Mouse (Mus musculus): Measurements from ENCODE around the gene Asah2. TPM values are rescaled to one million over a fixed set of nuclear protein-coding genes. Genes with fewer than 3 reads are reported as not detected.
A peak's percentile ranks its signal among the peaks of the same experiment; 100 is the strongest.

The Asah2 gene
- polyA plus RNA-seq, 1 experiment from 2014 or later, result 0.53 TPM

DNA sequence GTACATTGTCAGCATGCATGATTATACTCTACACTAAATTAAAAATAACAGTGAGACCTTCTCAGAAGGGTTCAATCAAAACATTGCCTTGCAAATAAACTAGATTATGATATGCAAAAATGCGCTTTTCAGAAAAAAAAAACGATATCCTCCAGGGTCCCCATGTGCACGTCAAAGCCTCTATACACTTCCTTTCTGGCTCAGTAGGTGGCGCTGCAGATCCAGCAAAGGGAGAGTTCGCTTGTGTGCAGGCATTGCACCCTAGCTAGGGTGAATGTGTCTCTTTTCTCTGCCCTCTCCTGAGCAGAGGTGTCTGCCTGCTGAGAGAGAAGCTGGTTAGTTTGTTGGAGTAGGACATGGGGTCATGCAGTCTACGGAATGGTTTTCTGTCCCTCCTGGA is 136.0 kb downstream of the Asah2 start:
- Histone ChIP-seq H3K9ac (ENCODE audit: low read length) (no peak overlapping the region), H3K9me3 (ENCODE audit: control insufficient read depth, low read length) (no peaks in the 10 kb centered on the region), H3K27ac (ENCODE audit: low read depth, low read length) (no peak overlapping the region), H3K4me2 (no peak overlapping the region), H3K36me3 (ENCODE audit: control insufficient read depth, insufficient read depth, low read length) (no peaks in the 10 kb centered on the region), H3K4me3 (ENCODE audit: low read depth, low read length) (no peak overlapping the region), H3K4me1 (ENCODE audit: control insufficient read depth, insufficient read depth, low read length) (no peaks in the 10 kb centered on the region), H3K27me3 (ENCODE audit: control insufficient read depth, insufficient read depth, low read length) (no peaks in the 10 kb centered on the region)
- 13% methylated on average over 6 of the region's 6 CpGs for WGBS
- ATAC-seq (ENCODE audit: low FRiP score), result peak; percentile 87
- peak; percentile 99 for DNase-seq (ENCODE audit: low spot score, missing footprints)

DNA sequence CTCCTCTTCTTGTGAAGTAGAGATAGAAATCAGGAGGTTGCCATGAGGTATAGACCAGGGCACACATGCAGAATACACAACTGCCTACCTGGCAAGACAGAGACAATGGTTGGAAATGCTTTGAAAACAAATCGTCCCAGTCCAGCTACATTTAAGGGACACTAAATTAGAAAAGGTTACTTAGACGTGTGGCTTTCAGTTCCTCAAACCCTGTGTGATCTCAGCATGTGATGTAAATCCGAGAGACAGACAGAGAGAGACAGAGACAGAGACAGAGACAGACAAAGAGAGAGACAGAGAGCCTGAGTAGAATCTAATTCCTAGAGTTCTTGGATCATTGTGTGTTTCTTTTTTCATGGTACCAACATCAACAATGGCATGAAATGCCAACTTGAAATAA is 136.6 kb downstream of the Asah2 start:
- no peaks in the 10 kb centered on the region for H3K9me3 ChIP-seq (ENCODE audit: control insufficient read depth, low read length)
- no peak for ATAC-seq (ENCODE audit: low FRiP score)
- H3K27me3 ChIP-seq (ENCODE audit: control insufficient read depth, insufficient read depth, low read length), result no peaks in the 10 kb centered on the region
- no peak overlapping the region for H3K27ac ChIP-seq (ENCODE audit: low read depth, low read length)
- WGBS, result 54% methylated on average over 3 of the region's 3 CpGs
- no peak overlapping the region for H3K9ac ChIP-seq (ENCODE audit: low read length)
- no peak overlapping the region for H3K4me3 ChIP-seq (ENCODE audit: low read depth, low read length)
- no peak overlapping the region for H3K4me2 ChIP-seq
- H3K4me1 ChIP-seq (ENCODE audit: control insufficient read depth, insufficient read depth, low read length), result no peaks in the 10 kb centered on the region
- DNase-seq (ENCODE audit: low spot score, missing footprints), result no peak
- H3K36me3 ChIP-seq (ENCODE audit: control insufficient read depth, insufficient read depth, low read length), result no peaks in the 10 kb centered on the region

DNA sequence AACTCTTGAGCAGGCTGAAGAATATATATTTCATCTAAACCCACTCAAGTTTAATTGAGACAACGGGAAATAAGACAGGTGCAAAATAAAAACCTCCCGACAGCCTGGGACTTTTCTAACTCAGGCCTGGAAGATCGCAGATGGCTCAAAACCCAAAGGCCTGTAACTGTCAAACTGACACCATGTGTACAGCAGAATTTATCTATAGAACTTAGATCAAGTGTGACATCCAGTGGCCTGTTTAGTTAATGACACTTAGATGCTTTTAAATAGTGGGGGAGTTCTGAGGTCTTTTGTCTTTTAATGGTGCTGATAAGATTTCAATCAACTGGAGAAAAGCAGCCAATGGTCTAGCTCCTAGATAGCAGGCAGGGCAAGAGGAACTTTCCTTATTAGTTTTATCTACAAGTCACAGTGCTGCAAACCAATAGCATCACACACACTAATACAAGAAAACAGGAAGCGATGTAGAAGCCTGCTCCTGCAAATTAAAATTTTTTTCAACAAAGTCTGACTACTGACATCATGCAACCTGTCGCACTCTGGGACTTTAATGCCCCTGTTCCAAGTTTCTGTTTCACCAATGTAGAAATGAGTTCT is 140.0 kb downstream of the Asah2 start:
- 75% methylated on average over 5 of the region's 5 CpGs for WGBS
- ATAC-seq (ENCODE audit: low FRiP score), result no peak

DNA sequence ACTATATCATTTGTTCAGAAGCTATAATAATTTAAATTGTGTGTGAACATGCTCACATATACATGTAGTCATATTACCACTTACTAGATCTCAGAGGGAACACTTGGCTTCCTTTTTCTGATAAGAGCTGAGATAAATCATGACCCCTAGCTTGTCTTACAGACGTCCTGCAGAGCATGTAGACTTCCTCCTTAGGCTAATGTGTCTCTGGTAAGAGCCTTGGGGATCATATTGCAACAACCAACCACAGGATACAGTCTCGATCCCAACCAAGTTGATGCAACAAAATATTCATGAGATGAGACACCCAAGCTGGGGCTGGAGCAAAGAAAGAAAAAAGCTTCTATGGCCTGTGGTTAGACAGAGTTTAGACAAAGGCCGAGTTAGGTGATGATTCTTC is 144.9 kb downstream of the Asah2 start:
- no peak overlapping the region for H3K9ac ChIP-seq (ENCODE audit: low read length)
- WGBS, result 71% methylated on average over 3 of the region's 3 CpGs
- no peaks in the 10 kb centered on the region for H3K4me1 ChIP-seq (ENCODE audit: control insufficient read depth, insufficient read depth, low read length)
- DNase-seq (ENCODE audit: low spot score, missing footprints) (no peak), ATAC-seq (ENCODE audit: low FRiP score) (no peak)
- no peak overlapping the region for H3K27ac ChIP-seq (ENCODE audit: low read depth, low read length)
- H3K27me3 ChIP-seq (ENCODE audit: control insufficient read depth, insufficient read depth, low read length), result no peaks in the 10 kb centered on the region
- H3K9me3 ChIP-seq (ENCODE audit: control insufficient read depth, low read length), result no peaks in the 10 kb centered on the region
- H3K36me3 ChIP-seq (ENCODE audit: control insufficient read depth, insufficient read depth, low read length), result no peaks in the 10 kb centered on the region
- H3K4me3 ChIP-seq (ENCODE audit: low read depth, low read length), result no peak overlapping the region
- no peak overlapping the region for H3K4me2 ChIP-seq

More for the DNA sequence above, 140.0 kb downstream of the Asah2 start:
- Histone ChIP-seq H3K27ac (ENCODE audit: low read depth, low read length) (no peak overlapping the region), H3K4me3 (ENCODE audit: low read depth, low read length) (no peak overlapping the region), H3K9me3 (ENCODE audit: control insufficient read depth, low read length) (no peaks in the 10 kb centered on the region), H3K9ac (ENCODE audit: low read length) (no peak overlapping the region), H3K27me3 (ENCODE audit: control insufficient read depth, insufficient read depth, low read length) (no peaks in the 10 kb centered on the region), H3K4me1 (ENCODE audit: control insufficient read depth, insufficient read depth, low read length) (no peaks in the 10 kb centered on the region), H3K36me3 (ENCODE audit: control insufficient read depth, insufficient read depth, low read length) (no peaks in the 10 kb centered on the region), H3K4me2 (no peak overlapping the region)
- no peak for DNase-seq (ENCODE audit: low spot score, missing footprints)

DNA sequence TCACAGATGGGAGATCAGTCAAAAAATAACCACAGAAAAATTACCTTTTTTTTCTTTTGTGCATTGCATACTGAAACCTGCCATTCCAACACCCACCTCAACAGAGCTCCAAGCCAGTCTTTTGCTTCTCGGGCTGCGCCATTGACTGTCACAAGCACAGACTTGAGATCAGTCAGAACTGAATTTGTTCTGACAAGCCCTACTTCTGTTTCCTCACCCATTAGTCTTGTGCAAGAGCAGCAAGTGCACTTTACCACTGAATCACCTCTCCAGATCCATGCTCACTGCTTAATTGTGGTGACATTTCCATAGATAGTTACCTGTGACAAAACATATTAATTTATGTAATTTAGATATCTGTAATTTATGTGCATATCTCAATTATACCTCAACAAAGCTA is 147.6 kb downstream of the Asah2 start:
- ATAC-seq (ENCODE audit: low FRiP score) (no peak), DNase-seq (ENCODE audit: low spot score, missing footprints) (no peak)
- no peaks in the 10 kb centered on the region for H3K27me3 ChIP-seq (ENCODE audit: control insufficient read depth, insufficient read depth, low read length)
- no peaks in the 10 kb centered on the region for H3K9me3 ChIP-seq (ENCODE audit: control insufficient read depth, low read length)
- 91% methylated on average over 2 of the region's 2 CpGs for WGBS
- H3K4me3 ChIP-seq (ENCODE audit: low read depth, low read length), result no peak overlapping the region
- no peaks in the 10 kb centered on the region for H3K36me3 ChIP-seq (ENCODE audit: control insufficient read depth, insufficient read depth, low read length)
- H3K27ac ChIP-seq (ENCODE audit: low read depth, low read length), result no peak overlapping the region
- H3K4me1 ChIP-seq (ENCODE audit: control insufficient read depth, insufficient read depth, low read length), result no peaks in the 10 kb centered on the region
- H3K9ac ChIP-seq (ENCODE audit: low read length), result no peak overlapping the region
- no peak overlapping the region for H3K4me2 ChIP-seq

DNA sequence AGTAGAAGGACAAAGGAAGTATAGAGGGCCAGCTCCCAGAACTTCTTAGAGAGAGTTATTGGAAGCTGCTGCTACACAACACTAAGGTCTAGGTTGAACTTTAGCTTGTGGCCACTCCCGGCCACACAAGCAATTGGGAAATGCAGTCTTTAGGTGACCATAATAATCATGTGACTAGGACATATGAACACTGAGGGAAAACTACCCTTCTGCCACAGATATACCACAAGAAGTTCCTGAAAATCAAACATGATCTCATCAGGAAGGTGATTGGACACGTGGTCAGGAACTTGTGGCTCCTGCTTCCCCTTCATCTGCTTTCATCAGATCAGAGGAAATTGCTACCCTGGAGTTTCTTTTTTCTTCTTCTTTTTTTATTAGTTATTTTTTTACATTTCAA is 151.7 kb downstream of the Asah2 start:
- H3K4me1 ChIP-seq (ENCODE audit: control insufficient read depth, insufficient read depth, low read length), result no peaks in the 10 kb centered on the region
- no peak overlapping the region for H3K4me2 ChIP-seq
- no peaks in the 10 kb centered on the region for H3K27me3 ChIP-seq (ENCODE audit: control insufficient read depth, insufficient read depth, low read length)
- no peak overlapping the region for H3K27ac ChIP-seq (ENCODE audit: low read depth, low read length)
- no peak for ATAC-seq (ENCODE audit: low FRiP score)
- H3K9ac ChIP-seq (ENCODE audit: low read length), result no peak overlapping the region
- H3K36me3 ChIP-seq (ENCODE audit: control insufficient read depth, insufficient read depth, low read length), result no peaks in the 10 kb centered on the region
- WGBS, result 82% methylated on average over 2 of the region's 2 CpGs
- H3K4me3 ChIP-seq (ENCODE audit: low read depth, low read length), result no peak overlapping the region
- DNase-seq (ENCODE audit: low spot score, missing footprints), result no peak
- no peaks in the 10 kb centered on the region for H3K9me3 ChIP-seq (ENCODE audit: control insufficient read depth, low read length)

DNA sequence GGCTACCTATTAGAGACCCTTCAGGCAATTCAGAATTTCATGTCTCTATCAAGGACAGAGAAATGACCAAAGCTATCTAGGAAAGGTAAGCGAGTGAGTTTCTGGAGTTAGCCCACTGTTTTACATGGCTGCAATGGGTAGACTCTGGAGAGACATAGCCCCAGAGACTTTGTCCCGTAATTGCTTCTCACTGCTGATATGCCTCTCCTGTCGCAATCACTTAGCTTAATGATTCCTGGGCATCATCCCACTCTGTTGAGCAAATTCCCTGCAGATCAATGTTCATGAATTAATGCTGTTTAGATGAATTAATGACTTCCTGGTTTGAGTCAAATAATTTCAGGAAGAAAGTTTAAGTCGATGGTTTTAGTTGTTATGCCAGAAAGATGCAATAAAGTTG is 153.3 kb downstream of the Asah2 start:
- DNase-seq (ENCODE audit: low spot score, missing footprints) (no peak), ATAC-seq (ENCODE audit: low FRiP score) (no peak)
- WGBS, result 91% methylated on average over 4 of the region's 4 CpGs
- H3K27ac ChIP-seq (ENCODE audit: low read depth, low read length), result no peak overlapping the region
- H3K9ac ChIP-seq (ENCODE audit: low read length), result no peak overlapping the region
- H3K4me2 ChIP-seq, result no peak overlapping the region
- H3K4me3 ChIP-seq (ENCODE audit: low read depth, low read length), result no peak overlapping the region
- no peaks in the 10 kb centered on the region for H3K27me3 ChIP-seq (ENCODE audit: control insufficient read depth, insufficient read depth, low read length)
- H3K9me3 ChIP-seq (ENCODE audit: control insufficient read depth, low read length), result no peaks in the 10 kb centered on the region
- H3K36me3 ChIP-seq (ENCODE audit: control insufficient read depth, insufficient read depth, low read length), result no peaks in the 10 kb centered on the region
- no peaks in the 10 kb centered on the region for H3K4me1 ChIP-seq (ENCODE audit: control insufficient read depth, insufficient read depth, low read length)

DNA sequence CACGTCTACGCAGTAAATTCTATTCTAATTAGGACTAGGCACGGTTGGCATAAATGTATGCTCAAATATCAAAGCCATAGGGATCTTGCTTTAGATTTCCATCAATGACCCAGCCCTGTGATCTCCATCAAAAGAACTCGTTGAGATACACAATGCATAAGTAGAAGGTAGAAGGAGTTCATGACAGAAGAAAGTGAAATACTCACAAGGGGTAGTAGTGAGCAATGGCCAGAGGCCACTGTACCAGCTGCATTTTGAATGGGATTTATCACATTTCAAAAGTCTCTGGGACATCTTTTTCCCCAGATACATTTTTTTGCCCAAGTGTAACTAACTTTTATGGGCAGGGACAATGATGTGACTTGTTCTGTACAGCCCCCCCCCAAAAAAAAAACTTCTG is 153.7 kb downstream of the Asah2 start:
- 93% methylated on average over 4 of the region's 4 CpGs for WGBS
- Histone ChIP-seq H3K9me3 (ENCODE audit: control insufficient read depth, low read length) (no peaks in the 10 kb centered on the region), H3K9ac (ENCODE audit: low read length) (no peak overlapping the region), H3K4me3 (ENCODE audit: low read depth, low read length) (no peak overlapping the region), H3K27me3 (ENCODE audit: control insufficient read depth, insufficient read depth, low read length) (no peaks in the 10 kb centered on the region), H3K4me1 (ENCODE audit: control insufficient read depth, insufficient read depth, low read length) (no peaks in the 10 kb centered on the region), H3K27ac (ENCODE audit: low read depth, low read length) (no peak overlapping the region), H3K36me3 (ENCODE audit: control insufficient read depth, insufficient read depth, low read length) (no peaks in the 10 kb centered on the region), H3K4me2 (no peak overlapping the region)
- ATAC-seq (ENCODE audit: low FRiP score), result no peak
- no peak for DNase-seq (ENCODE audit: low spot score, missing footprints)

DNA sequence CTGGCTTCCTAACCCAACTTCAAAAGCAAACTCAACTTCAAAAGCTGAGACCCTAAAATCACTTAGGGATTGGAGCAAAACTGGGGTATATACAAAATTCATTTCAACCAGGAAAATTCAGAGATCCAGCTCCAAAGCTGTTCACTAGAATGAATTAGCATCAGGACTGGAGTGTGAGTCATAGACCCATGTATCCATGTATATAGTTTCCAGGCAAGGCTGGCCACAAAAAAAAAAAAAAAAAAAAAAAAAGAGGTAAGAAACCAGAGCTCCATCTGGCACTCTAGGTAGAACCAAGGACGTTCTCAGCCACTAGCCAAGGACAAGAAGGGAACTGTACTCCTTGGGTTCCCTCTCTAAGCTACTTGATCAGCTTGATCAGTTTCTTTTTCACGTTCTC is 154.2 kb downstream of the Asah2 start:
- Histone ChIP-seq H3K36me3 (ENCODE audit: control insufficient read depth, insufficient read depth, low read length) (no peaks in the 10 kb centered on the region), H3K9ac (ENCODE audit: low read length) (no peak overlapping the region), H3K4me2 (no peak overlapping the region), H3K4me1 (ENCODE audit: control insufficient read depth, insufficient read depth, low read length) (no peaks in the 10 kb centered on the region), H3K9me3 (ENCODE audit: control insufficient read depth, low read length) (no peaks in the 10 kb centered on the region), H3K4me3 (ENCODE audit: low read depth, low read length) (no peak overlapping the region), H3K27ac (ENCODE audit: low read depth, low read length) (no peak overlapping the region), H3K27me3 (ENCODE audit: control insufficient read depth, insufficient read depth, low read length) (no peaks in the 10 kb centered on the region)
- DNase-seq (ENCODE audit: low spot score, missing footprints) (no peak), ATAC-seq (ENCODE audit: low FRiP score) (no peak)
- 86% methylated on average over 2 of the region's 2 CpGs for WGBS
